Mouse (Mus musculus) lung, postnatal 36 days (tissue): ENCODE results near the gene Cd81.
A peak's percentile ranks its signal among the peaks of the same experiment; 100 is the strongest.

ENCODE experiments used
- DNase-seq: peaks from one replicate; pipeline ENCODE4 v3.0.0; 2022; ENCODE audit warnings: mixed read lengths

The Cd81 gene

GRCm38 (mm10) chr7:143075394-143075793 is 22.9 kb downstream of the Cd81 start:
- no peak for DNase-seq

GRCm38 (mm10) chr7:143077351-143077750 is 24.8 kb downstream of the Cd81 start:
- no peak for DNase-seq

- no peak for DNase-seq
Observed at GRCm38 (mm10) chr7:143082024-143082423, 29.5 kb downstream of the Cd81 start.

GRCm38 (mm10) chr7:143083708-143084107 is 31.2 kb downstream of the Cd81 start:
- DNase-seq, result no peak

- peak; percentile 83 for DNase-seq
Observed at GRCm38 (mm10) chr7:143086366-143086765, 33.8 kb downstream of the Cd81 start.

- peak; percentile 55 for DNase-seq
Observed at GRCm38 (mm10) chr7:143087070-143087579, 34.6 kb downstream of the Cd81 start.

GRCm38 (mm10) chr7:143093847-143094246 is 41.3 kb downstream of the Cd81 start:
- DNase-seq, result no peak

- DNase-seq, result peak; percentile 84
Observed at GRCm38 (mm10) chr7:143094592-143095553, 42.3 kb downstream of the Cd81 start, which contains the start of gene Trpm5. Gene Trpm5, minus strand, starts transcription at chr7:143094642.

GRCm38 (mm10) chr7:143095554-143095907 is 43.0 kb downstream of the Cd81 start:
- DNase-seq, result no peak

GRCm38 (mm10) chr7:143100759-143101158 is 48.2 kb downstream of the Cd81 start:
- no peak for DNase-seq

GRCm38 (mm10) chr7:143105258-143105897 is 52.8 kb downstream of the Cd81 start:
- peak; percentile 67 for DNase-seq

- DNase-seq, result no peak
Observed at GRCm38 (mm10) chr7:143106062-143106461, 53.5 kb downstream of the Cd81 start, which contains the start of gene Kcnq1. Gene Kcnq1, plus strand, starts transcription at chr7:143106362.

GRCm38 (mm10) chr7:143106672-143107465 is 54.3 kb downstream of the Cd81 start:
- DNase-seq, result peak; percentile 89

GRCm38 (mm10) chr7:143108200-143108599 is 55.7 kb downstream of the Cd81 start:
- DNase-seq, result peak; percentile 77

- DNase-seq, result peak; percentile 67
Observed at GRCm38 (mm10) chr7:143108996-143109660, 56.6 kb downstream of the Cd81 start.

- no peak for DNase-seq
Observed at GRCm38 (mm10) chr7:143109696-143110095, 57.2 kb downstream of the Cd81 start.

GRCm38 (mm10) chr7:143110803-143111202 is 58.3 kb downstream of the Cd81 start:
- peak; percentile 71 for DNase-seq

GRCm38 (mm10) chr7:143111719-143112118 is 59.2 kb downstream of the Cd81 start:
- DNase-seq, result no peak

GRCm38 (mm10) chr7:143112395-143112794 is 59.9 kb downstream of the Cd81 start:
- DNase-seq, result no peak

- DNase-seq, result no peak
Observed at GRCm38 (mm10) chr7:143114773-143115172, 62.2 kb downstream of the Cd81 start.

GRCm38 (mm10) chr7:143116521-143116920 is 64.0 kb downstream of the Cd81 start:
- DNase-seq, result no peak
